Mouse (Mus musculus): ENCODE data around the gene Cyp4a12a. TPM values are rescaled to one million over a fixed set of nuclear protein-coding genes. Genes with fewer than 3 reads are reported as not detected.
"Not testable (repeated sequence)": the region's sequence is repeated elsewhere in the genome, so short reads cannot be mapped to it uniquely, and the experiment has no call there.

The Cyp4a12a gene
- total RNA-seq (2021): not detected

GRCm38 (mm10) chr4:115298746-115299145 is at the start of gene Cyp4a12a:
Gene Cyp4a12a, plus strand, starts transcription at chr4:115299046.
- DNase-seq (ENCODE audit: low spot score); intact Hi-C loops (cut with DNase I): not testable (repeated sequence)

GRCm38 (mm10) chr4:115264687-115265569 is 33.9 kb upstream of the Cyp4a12a start:
- DNase-seq (ENCODE audit: low spot score); intact Hi-C loops (cut with DNase I): not testable (repeated sequence)

DNA sequence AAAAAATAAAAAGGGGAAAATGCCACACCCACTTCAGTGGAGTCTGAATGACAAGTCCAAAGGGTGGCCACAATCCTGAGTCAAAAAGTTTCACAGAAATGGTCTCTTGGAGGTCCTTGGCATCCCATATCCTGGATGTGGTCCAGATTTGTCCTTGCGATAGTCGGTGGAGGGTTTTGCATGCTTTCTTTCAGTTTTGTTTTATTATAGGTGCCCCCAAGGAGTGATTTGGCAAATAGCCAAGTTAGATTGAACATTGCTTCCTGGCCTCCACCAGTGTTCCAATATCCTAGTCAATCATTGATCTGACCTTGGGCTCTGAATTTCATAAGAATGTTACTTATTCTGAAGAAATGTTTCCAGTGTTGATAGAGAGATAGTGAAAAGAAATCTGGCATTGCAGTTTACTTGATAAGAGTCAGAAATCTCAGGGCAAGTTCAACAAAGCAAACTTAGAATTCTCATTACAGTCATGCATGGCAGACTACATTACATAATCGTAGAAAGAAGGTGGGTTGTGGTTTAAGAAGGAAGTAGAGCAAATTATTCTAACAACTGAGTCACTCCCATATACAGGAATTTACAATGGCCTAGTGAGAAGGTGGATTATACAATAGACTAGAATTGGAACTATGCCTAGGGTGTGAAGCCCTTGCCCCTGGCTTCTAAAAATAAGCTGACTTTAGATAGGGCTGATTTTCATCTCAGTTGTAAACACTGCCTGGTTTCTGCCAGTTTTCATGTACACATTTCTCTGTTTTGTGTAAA is 20.4 kb upstream of the Cyp4a12a start:
- intact Hi-C loops (cut with DNase I); DNase-seq (ENCODE audit: low spot score): not testable (repeated sequence)

DNA sequence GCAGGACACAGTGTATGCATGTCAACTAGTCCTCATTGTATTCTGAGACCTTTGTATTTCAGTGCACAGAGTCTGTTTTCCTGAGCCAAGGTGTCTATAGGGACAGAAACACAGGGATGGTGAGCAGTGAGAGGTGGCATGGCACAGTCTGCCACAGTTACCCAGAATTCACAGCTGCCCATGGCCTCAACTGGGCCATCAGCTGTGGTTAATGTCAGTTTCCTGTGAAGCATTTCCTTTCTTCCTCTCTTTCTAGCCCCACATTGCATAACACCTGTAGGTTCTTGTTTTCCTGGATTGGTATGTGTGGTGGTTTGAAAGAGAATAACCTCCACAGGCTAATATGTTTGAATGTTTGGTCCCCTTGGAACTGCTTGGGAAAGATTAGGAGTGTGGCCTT is 18.5 kb upstream of the Cyp4a12a start:
- intact Hi-C loops (cut with DNase I): no loop called here
- no peak for DNase-seq (ENCODE audit: low spot score)

- intact Hi-C loops (cut with DNase I); DNase-seq (ENCODE audit: low spot score): not testable (repeated sequence)
These were observed 18.1 kb upstream of the Cyp4a12a start for GRCm38 (mm10) chr4:115280779-115281178.

- DNase-seq (ENCODE audit: low spot score); intact Hi-C loops (cut with DNase I): not testable (repeated sequence)
These were observed 17.5 kb upstream of the Cyp4a12a start for GRCm38 (mm10) chr4:115281231-115281767.

DNA sequence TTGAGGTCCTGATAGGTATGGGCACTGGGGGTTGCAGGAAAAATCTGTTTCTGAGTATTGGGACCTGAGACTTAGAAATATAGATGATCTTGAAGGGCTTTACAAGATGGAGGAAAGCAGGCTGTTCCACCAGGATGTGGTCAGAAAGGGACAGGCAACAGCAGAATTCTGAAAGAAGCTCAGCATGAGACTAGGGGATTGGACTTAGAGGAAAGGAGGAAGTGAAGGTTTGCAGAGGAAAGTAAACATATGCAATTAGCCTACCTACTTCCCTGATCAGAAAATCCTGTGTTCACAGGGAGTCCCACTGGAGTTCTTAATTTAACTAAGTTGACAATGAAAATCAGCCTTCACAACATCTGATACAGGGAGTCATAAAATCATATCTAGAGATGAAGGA is 26.9 kb downstream of the Cyp4a12a start:
- intact Hi-C loops (cut with DNase I); DNase-seq (ENCODE audit: low spot score): not testable (repeated sequence)

- intact Hi-C loops (cut with DNase I); DNase-seq (ENCODE audit: low spot score): not testable (repeated sequence)
These were observed 66.8 kb downstream of the Cyp4a12a start for GRCm38 (mm10) chr4:115365624-115366023.

DNA sequence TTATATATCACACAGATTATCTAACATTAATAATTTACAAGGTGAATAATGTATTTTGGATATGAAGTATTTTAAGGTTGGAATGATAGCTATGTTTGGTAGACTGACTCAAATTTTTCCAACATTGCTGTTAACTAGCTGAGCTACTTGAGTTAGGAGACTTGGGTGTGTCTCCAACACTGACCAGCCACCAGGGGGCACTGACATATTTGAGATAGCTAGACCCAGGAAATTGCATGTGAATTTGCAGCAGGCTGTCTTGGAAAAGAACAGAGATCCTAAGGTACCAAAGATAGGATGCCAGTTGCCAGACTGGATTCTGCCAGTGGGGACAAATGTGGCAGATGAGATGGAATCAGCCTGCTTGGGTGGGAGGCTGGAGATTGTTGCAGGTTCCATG is 69.2 kb downstream of the Cyp4a12a start:
- intact Hi-C loops (cut with DNase I); DNase-seq (ENCODE audit: low spot score): not testable (repeated sequence)

Other genes with a start within 250 kb of the Cyp4a12a start
- gene Tal1, start 242.6 kb upstream of the Cyp4a12a start, total RNA-seq (2021): 1 to 10 TPM; 3.7 to 4.0 TPM
- 1 to 10 TPM in 1 of 2 experiments, not detected in 1; 1.0 TPM for gene Pdzk1ip1, start 210.3 kb upstream of the Cyp4a12a start, total RNA-seq (2021)
- not detected for gene Cyp4x1, start 164.8 kb upstream of the Cyp4a12a start, total RNA-seq (2021)
- not detected for gene Cyp4a29, start 57.0 kb upstream of the Cyp4a12a start, total RNA-seq (2021)
- gene Cyp4a12b, start 112.6 kb downstream of the Cyp4a12a start, total RNA-seq (2021): not detected
- not detected for gene Cyp4a30b, start 153.6 kb downstream of the Cyp4a12a start, total RNA-seq (2021)
- not detected for gene Cyp4a14, start 197.1 kb downstream of the Cyp4a12a start, total RNA-seq (2021)
- not detected for gene Cyp4a10, start 219.2 kb downstream of the Cyp4a12a start, total RNA-seq (2021)

All from heart, postnatal 25 days (tissue).